Mouse (Mus musculus): ENCODE measurements around the gene Kif3a.

Gene Kif3a

GRCm38 (mm10) chr11:53644017-53644416, 76.8 kb downstream of the Kif3a start:
- DNase-seq (ENCODE audit: low read depth, low spot score): no peak

- DNase-seq (ENCODE audit: low read depth, low spot score): no peak
Observed at GRCm38 (mm10) chr11:53651441-53651840, 84.3 kb downstream of the Kif3a start.

All from mesoderm, embryonic 11.5 days (tissue).